Mouse (Mus musculus): ENCODE data around the gene Cdh13.

GRCm38 (mm10) chr8:118374738-118375137 lies 91.2 kb downstream of the Cdh13 start:
- TF ChIP-seq TAL1 (IDR thresholded peaks at IDR 0.05; ENCODE audit: low read length) (no peak), GATA1 (IDR thresholded peaks at IDR 0.05; ENCODE audit: low read length) (no peak)

Data from erythroblast, embryonic 14.5 days (primary cell).